Mouse (Mus musculus): ENCODE data around the gene Kcna3. TPM values are rescaled to one million over a fixed set of nuclear protein-coding genes. Genes with fewer than 3 reads are reported as not detected.

Kcna3 gene
- polyA plus RNA-seq, 1 experiment from 2014 or later, result 12.5 TPM

- Histone ChIP-seq H3K27me3 (no peaks in the 10 kb centered on the region), H3K4me3 (replicated peaks) (peak overlapping the region; percentile 76), H3K4me2 (replicated peaks) (peak overlapping the region; percentile 83), H3K4me1 (replicated peaks) (peaks cover 62% of the 10 kb centered on the region), H3K9me3 (no peaks in the 10 kb centered on the region), H3K27ac (peak overlapping the region; percentile 86), H3K36me3 (no peaks in the 10 kb centered on the region), H3K9ac (replicated peaks) (peak overlapping the region; percentile 88)
- ATAC-seq, result peak; percentile 64
- WGBS, result under 1% methylated on average over 52 of the region's 55 CpGs
Measured at GRCm38 (mm10) chr3:107036458-107037039, 580 bp downstream of the Kcna3 start.

GRCm38 (mm10) chr3:107037105-107037504, 1.1 kb downstream of the Kcna3 start:
- peak overlapping the region; percentile 86; the same call in 1 of the 2 replicates for H3K27ac ChIP-seq
- peak overlapping the region; percentile 76 for H3K4me3 ChIP-seq (replicated peaks)
- WGBS, result 51% methylated on average over 12 of the region's 12 CpGs
- peak overlapping the region; percentile 83 for H3K4me2 ChIP-seq (replicated peaks)
- ATAC-seq, result no peak
- no peaks in the 10 kb centered on the region for H3K27me3 ChIP-seq
- H3K9me3 ChIP-seq, result no peaks in the 10 kb centered on the region
- H3K9ac ChIP-seq (replicated peaks), result peak overlapping the region; percentile 88
- H3K4me1 ChIP-seq (replicated peaks), result peaks cover 67% of the 10 kb centered on the region
- H3K36me3 ChIP-seq, result no peaks in the 10 kb centered on the region

GRCm38 (mm10) chr3:107037536-107038155, 1.7 kb downstream of the Kcna3 start:
- 72% methylated on average over 16 of the region's 16 CpGs for WGBS
- Histone ChIP-seq H3K27me3 (no peaks in the 10 kb centered on the region), H3K9ac (replicated peaks) (peak overlapping the region; percentile 88), H3K4me3 (replicated peaks) (peak overlapping the region; percentile 76), H3K27ac (peak overlapping the region; percentile 86; the same call in 1 of the 2 replicates), H3K9me3 (no peaks in the 10 kb centered on the region), H3K4me2 (replicated peaks) (peak overlapping the region; percentile 83), H3K36me3 (no peaks in the 10 kb centered on the region), H3K4me1 (replicated peaks) (peaks cover 71% of the 10 kb centered on the region)
- no peak for ATAC-seq

GRCm38 (mm10) chr3:107038156-107038536, 2.2 kb downstream of the Kcna3 start:
- ATAC-seq, result no peak
- Histone ChIP-seq H3K9me3 (no peaks in the 10 kb centered on the region), H3K4me1 (replicated peaks) (peaks cover 71% of the 10 kb centered on the region), H3K4me3 (replicated peaks) (peak overlapping the region; percentile 76), H3K9ac (replicated peaks) (peak overlapping the region; percentile 88), H3K27me3 (no peaks in the 10 kb centered on the region), H3K36me3 (no peaks in the 10 kb centered on the region), H3K4me2 (replicated peaks) (peak overlapping the region; percentile 83), H3K27ac (no peak overlapping the region)
- 91% methylated on average over 6 of the region's 6 CpGs for WGBS

GRCm38 (mm10) chr3:107038661-107039223, 2.8 kb downstream of the Kcna3 start:
- 18% methylated on average over 10 of the region's 10 CpGs for WGBS
- peak overlapping the region; percentile 60 for H3K9ac ChIP-seq (replicated peaks)
- H3K4me1 ChIP-seq (replicated peaks), result peaks cover 65% of the 10 kb centered on the region
- H3K27ac ChIP-seq, result no peak overlapping the region
- peak overlapping the region; percentile 76 for H3K4me3 ChIP-seq (replicated peaks)
- H3K36me3 ChIP-seq, result no peaks in the 10 kb centered on the region
- ATAC-seq, result peak; percentile 26; the same call in 1 of the 2 replicates
- H3K9me3 ChIP-seq, result no peaks in the 10 kb centered on the region
- peak overlapping the region; percentile 83 for H3K4me2 ChIP-seq (replicated peaks)
- no peaks in the 10 kb centered on the region for H3K27me3 ChIP-seq

GRCm38 (mm10) chr3:107039306-107039705, 3.3 kb downstream of the Kcna3 start:
- no peak for ATAC-seq
- Histone ChIP-seq H3K9ac (replicated peaks) (peak overlapping the region; percentile 60), H3K4me1 (replicated peaks) (peaks cover 60% of the 10 kb centered on the region), H3K27ac (no peak overlapping the region), H3K4me3 (replicated peaks) (peak overlapping the region; percentile 76), H3K4me2 (replicated peaks) (peak overlapping the region; percentile 83), H3K9me3 (no peaks in the 10 kb centered on the region), H3K36me3 (no peaks in the 10 kb centered on the region), H3K27me3 (no peaks in the 10 kb centered on the region)

GRCm38 (mm10) chr3:107040408-107040807, 4.4 kb downstream of the Kcna3 start:
- no peak overlapping the region; the same call in 1 of the 2 replicates for H3K9ac ChIP-seq (replicated peaks)
- 85% methylated on average over 3 of the region's 3 CpGs for WGBS
- H3K4me1 ChIP-seq (replicated peaks), result peaks cover 49% of the 10 kb centered on the region

GRCm38 (mm10) chr3:107041718-107042117, 5.7 kb downstream of the Kcna3 start:
- Histone ChIP-seq H3K27ac (no peak overlapping the region), H3K4me2 (replicated peaks) (peak overlapping the region; percentile 56), H3K27me3 (no peaks in the 10 kb centered on the region), H3K36me3 (0 out of 2 replicates have a peak, but pooled peaks cover 4% of the 10 kb centered on the region), H3K4me3 (replicated peaks) (peak overlapping the region; percentile 30), H3K9ac (replicated peaks) (no peak overlapping the region), H3K4me1 (replicated peaks) (peaks cover 43% of the 10 kb centered on the region), H3K9me3 (no peaks in the 10 kb centered on the region)
- WGBS, result 83% methylated on average over 1 of the region's 1 CpGs
- ATAC-seq, result no peak

More at GRCm38 (mm10) chr3:107040408-107040807, 4.4 kb downstream of the Kcna3 start:
- Histone ChIP-seq H3K36me3 (no peaks in the 10 kb centered on the region), H3K27ac (no peak overlapping the region), H3K9me3 (no peaks in the 10 kb centered on the region), H3K4me3 (replicated peaks) (peak overlapping the region; percentile 76), H3K4me2 (replicated peaks) (peak overlapping the region; percentile 56), H3K27me3 (no peaks in the 10 kb centered on the region)
- no peak for ATAC-seq

GRCm38 (mm10) chr3:107061468-107061867, 25.5 kb downstream of the Kcna3 start:
- Histone ChIP-seq H3K27me3 (no peaks in the 10 kb centered on the region), H3K9ac (replicated peaks) (no peak overlapping the region), H3K4me3 (replicated peaks) (no peak overlapping the region), H3K36me3 (no peaks in the 10 kb centered on the region), H3K4me1 (replicated peaks) (peaks cover 11% of the 10 kb centered on the region; the same call in 1 of the 2 replicates), H3K9me3 (no peaks in the 10 kb centered on the region), H3K4me2 (replicated peaks) (no peak overlapping the region), H3K27ac (no peak overlapping the region)
- no peak for ATAC-seq
- WGBS, result 90% methylated on average over 1 of the region's 1 CpGs

- H3K4me3 ChIP-seq (replicated peaks), result no peak overlapping the region
- no peak overlapping the region for H3K27ac ChIP-seq
- H3K9me3 ChIP-seq, result no peaks in the 10 kb centered on the region
- no peak overlapping the region for H3K9ac ChIP-seq (replicated peaks)
- no peaks in the 10 kb centered on the region for H3K36me3 ChIP-seq
- no peak overlapping the region for H3K4me2 ChIP-seq (replicated peaks)
- WGBS, result 79% methylated on average over 1 of the region's 1 CpGs
- H3K4me1 ChIP-seq (replicated peaks), result peaks cover 17% of the 10 kb centered on the region
- no peaks in the 10 kb centered on the region for H3K27me3 ChIP-seq
- no peak for ATAC-seq
Measured at GRCm38 (mm10) chr3:107062771-107063170, 26.8 kb downstream of the Kcna3 start.

- WGBS, result 40% methylated on average over 6 of the region's 6 CpGs
- Histone ChIP-seq H3K27me3 (no peaks in the 10 kb centered on the region), H3K36me3 (no peaks in the 10 kb centered on the region), H3K4me2 (replicated peaks) (no peak overlapping the region), H3K4me3 (replicated peaks) (no peak overlapping the region), H3K9ac (replicated peaks) (no peak overlapping the region), H3K4me1 (replicated peaks) (peaks cover 17% of the 10 kb centered on the region), H3K9me3 (no peaks in the 10 kb centered on the region), H3K27ac (peak overlapping the region; percentile 83)
- peak; percentile 86 for ATAC-seq
Measured at GRCm38 (mm10) chr3:107065510-107066095, 29.6 kb downstream of the Kcna3 start.
